Mouse (Mus musculus) gastrocnemius, adult 18-20 months (tissue): ENCODE measurements around the gene Ddb1. TPM values are rescaled to one million over a fixed set of nuclear protein-coding genes. Genes with fewer than 3 reads are reported as not detected.

ENCODE experiments used
- DNase-seq: peaks from one replicate; pipeline ENCODE4 v3.0.0; 2021; ENCODE audit warnings: low spot score
- total RNA-seq, 2 experiments: library from RNA; stranded (reverse); gene quantifications; 2 replicates each; pipeline ENCODE4 v1.2.3; 2021

Gene Ddb1
- total RNA-seq, 2 experiments from 2014 or later, result 127 to 132 TPM

- no peak for DNase-seq
These were observed 53.3 kb downstream of the Ddb1 start for GRCm38 (mm10) chr19:10658406-10658805.

GRCm38 (mm10) chr19:10661373-10661772 is 56.2 kb downstream of the Ddb1 start:
- no peak for DNase-seq

GRCm38 (mm10) chr19:10661919-10662318 is 56.8 kb downstream of the Ddb1 start:
- DNase-seq, result no peak

- DNase-seq, result no peak
These were observed 57.5 kb downstream of the Ddb1 start for GRCm38 (mm10) chr19:10662665-10663064.

GRCm38 (mm10) chr19:10665093-10665492 is 60.0 kb downstream of the Ddb1 start:
- no peak for DNase-seq

- peak; percentile 58 for DNase-seq
These were observed 60.4 kb downstream of the Ddb1 start for GRCm38 (mm10) chr19:10665499-10665898.

GRCm38 (mm10) chr19:10671319-10671718 is 66.2 kb downstream of the Ddb1 start:
- no peak for DNase-seq

- DNase-seq, result no peak
These were observed 66.8 kb downstream of the Ddb1 start for GRCm38 (mm10) chr19:10671854-10672417.

- no peak for DNase-seq
These were observed 68.1 kb downstream of the Ddb1 start for GRCm38 (mm10) chr19:10673275-10673674.

GRCm38 (mm10) chr19:10676656-10677055 is 71.5 kb downstream of the Ddb1 start:
- DNase-seq, result no peak

- DNase-seq, result peak; percentile 85
These were observed 73.0 kb downstream of the Ddb1 start, which contains the start of gene Pga5 for GRCm38 (mm10) chr19:10677915-10678771. Gene Pga5, minus strand, starts transcription at chr19:10678071.

- no peak for DNase-seq
These were observed 73.6 kb downstream of the Ddb1 start for GRCm38 (mm10) chr19:10678772-10679067.

Other genes with a start within 250 kb of the Ddb1 start
- gene Syt7, start 216.2 kb upstream of the Ddb1 start, total RNA-seq, result 1 to 10 TPM; 1.5 TPM
- under 1 TPM; 0.17 to 0.18 TPM for gene Lrrc10b, start 147.9 kb upstream of the Ddb1 start, total RNA-seq
- gene Ppp1r32, start 122.4 kb upstream of the Ddb1 start, total RNA-seq, result under 1 TPM; 0.82 to 0.85 TPM
- 10 to 100 TPM; 15.4 to 19.8 TPM for gene Cpsf7, start 80.1 kb upstream of the Ddb1 start, total RNA-seq
- gene Sdhaf2, start 79.2 kb upstream of the Ddb1 start, total RNA-seq, result 10 to 100 TPM; 45.0 to 47.5 TPM
- 1 to 10 TPM; 3.0 to 3.2 TPM for gene Tmem216, start 49.1 kb upstream of the Ddb1 start, total RNA-seq
- 1 to 10 TPM; 5.5 to 6.6 TPM for gene Cyb561a3, start 28.2 kb upstream of the Ddb1 start, total RNA-seq
- 1 to 10 TPM in 1 of 2 experiments, under 1 TPM in 1; 0.87 to 1.0 TPM for gene Tmem138, start 28.0 kb upstream of the Ddb1 start, total RNA-seq
- 1 to 10 TPM; 3.2 to 4.6 TPM for gene Tkfc, start 327 bp downstream of the Ddb1 start, total RNA-seq
- not detected for gene Vwce, start 28.9 kb downstream of the Ddb1 start, total RNA-seq
- not detected for gene Pga5, start 72.7 kb downstream of the Ddb1 start, total RNA-seq
- gene Vps37c, start 83.4 kb downstream of the Ddb1 start, total RNA-seq, result 10 to 100 TPM; 21.3 to 28.5 TPM
- gene Cd5, start 133.7 kb downstream of the Ddb1 start, total RNA-seq, result not detected
- not detected for gene Cd6, start 224.7 kb downstream of the Ddb1 start, total RNA-seq
- under 1 TPM; 0.23 to 0.55 TPM for gene Slc15a3, start 234.4 kb downstream of the Ddb1 start, total RNA-seq